Mouse (Mus musculus) CD4-positive, CD25-positive, alpha-beta regulatory T cell, adult 4 months (primary cell): ENCODE data around the gene Prg3. TPM values are rescaled to one million over a fixed set of nuclear protein-coding genes. Genes with fewer than 3 reads are reported as not detected.
A peak's percentile ranks its signal among the peaks of the same experiment; 100 is the strongest.

ENCODE experiments used
- ATAC-seq: one replicate; pipeline ENCODE4 v1.8.0; 2017
- polyA plus RNA-seq, 2 experiments: library from polyadenylated mRNA; unstranded; fragments of 100-300 nt; shearing (Covaris generic); gene quantifications; one replicate each; pipeline ENCODE4 v1.2.1; 2017

Prg3 gene
- polyA plus RNA-seq, 2 experiments from 2014 or later = not detected

- ATAC-seq = no peak
These were observed 8.4 kb downstream of the Prg3 start for GRCm38 (mm10) chr2:84996376-84996775.

- no peak for ATAC-seq
These were observed 11.6 kb downstream of the Prg3 start for GRCm38 (mm10) chr2:84999486-85000181.

GRCm38 (mm10) chr2:85001497-85001896 is 13.5 kb downstream of the Prg3 start:
- no peak for ATAC-seq

- ATAC-seq = no peak
These were observed 14.6 kb downstream of the Prg3 start for GRCm38 (mm10) chr2:85002575-85002974.

- ATAC-seq = no peak
These were observed 16.3 kb downstream of the Prg3 start for GRCm38 (mm10) chr2:85004341-85004740.

GRCm38 (mm10) chr2:85006600-85006999 is 18.6 kb downstream of the Prg3 start:
- ATAC-seq = no peak

GRCm38 (mm10) chr2:85007729-85008128 is 19.7 kb downstream of the Prg3 start:
- peak; percentile 78 for ATAC-seq

- ATAC-seq = no peak
These were observed 21.2 kb downstream of the Prg3 start for GRCm38 (mm10) chr2:85009212-85009611.

GRCm38 (mm10) chr2:85011906-85012604 is 24.0 kb downstream of the Prg3 start:
- ATAC-seq = no peak

- no peak for ATAC-seq
These were observed 24.7 kb downstream of the Prg3 start for GRCm38 (mm10) chr2:85012679-85013078.

GRCm38 (mm10) chr2:85013826-85014587 is 26.0 kb downstream of the Prg3 start:
- no peak for ATAC-seq

GRCm38 (mm10) chr2:85014588-85014982 is 26.6 kb downstream of the Prg3 start:
- ATAC-seq = no peak

GRCm38 (mm10) chr2:85022043-85022442 is 34.0 kb downstream of the Prg3 start:
- no peak for ATAC-seq

- ATAC-seq = no peak
These were observed 38.2 kb downstream of the Prg3 start for GRCm38 (mm10) chr2:85026178-85026577.

GRCm38 (mm10) chr2:85027281-85027680 is 39.3 kb downstream of the Prg3 start:
- no peak for ATAC-seq

- no peak for ATAC-seq
These were observed 41.9 kb downstream of the Prg3 start for GRCm38 (mm10) chr2:85029897-85030296.

- ATAC-seq = no peak
These were observed 43.0 kb downstream of the Prg3 start for GRCm38 (mm10) chr2:85030989-85031388.

- no peak for ATAC-seq
These were observed 45.1 kb downstream of the Prg3 start for GRCm38 (mm10) chr2:85033121-85033520.

GRCm38 (mm10) chr2:85034169-85034568 is 46.2 kb downstream of the Prg3 start:
- no peak for ATAC-seq

GRCm38 (mm10) chr2:85036507-85037046 is 48.6 kb downstream of the Prg3 start:
- ATAC-seq = peak; percentile 14

GRCm38 (mm10) chr2:85037047-85038026 is 49.3 kb downstream of the Prg3 start, which contains the start of the genes Ssrp1 and P2rx3:
Gene Ssrp1, plus strand, starts transcription at chr2:85037234.
Gene P2rx3, minus strand, starts transcription at chr2:85037462.
- ATAC-seq = peak; percentile 93

GRCm38 (mm10) chr2:85038336-85038735 is 50.3 kb downstream of the Prg3 start:
- ATAC-seq = no peak
